Mouse (Mus musculus) naive thymus-derived CD4-positive, alpha-beta T cell, adult 5 months (primary cell): ENCODE data around the gene Prrg1. TPM values are rescaled to one million over a fixed set of nuclear protein-coding genes. Genes with fewer than 3 reads are reported as not detected.

Experiments
- polyA plus RNA-seq: library from polyadenylated mRNA; unstranded; fragments of 100-300 nt; shearing (Covaris generic); gene quantifications from one replicate; pipeline ENCODE4 v1.2.1, GENCODE M21; 2017

Gene Prrg1
- polyA plus RNA-seq: 6.0 TPM

DNA sequence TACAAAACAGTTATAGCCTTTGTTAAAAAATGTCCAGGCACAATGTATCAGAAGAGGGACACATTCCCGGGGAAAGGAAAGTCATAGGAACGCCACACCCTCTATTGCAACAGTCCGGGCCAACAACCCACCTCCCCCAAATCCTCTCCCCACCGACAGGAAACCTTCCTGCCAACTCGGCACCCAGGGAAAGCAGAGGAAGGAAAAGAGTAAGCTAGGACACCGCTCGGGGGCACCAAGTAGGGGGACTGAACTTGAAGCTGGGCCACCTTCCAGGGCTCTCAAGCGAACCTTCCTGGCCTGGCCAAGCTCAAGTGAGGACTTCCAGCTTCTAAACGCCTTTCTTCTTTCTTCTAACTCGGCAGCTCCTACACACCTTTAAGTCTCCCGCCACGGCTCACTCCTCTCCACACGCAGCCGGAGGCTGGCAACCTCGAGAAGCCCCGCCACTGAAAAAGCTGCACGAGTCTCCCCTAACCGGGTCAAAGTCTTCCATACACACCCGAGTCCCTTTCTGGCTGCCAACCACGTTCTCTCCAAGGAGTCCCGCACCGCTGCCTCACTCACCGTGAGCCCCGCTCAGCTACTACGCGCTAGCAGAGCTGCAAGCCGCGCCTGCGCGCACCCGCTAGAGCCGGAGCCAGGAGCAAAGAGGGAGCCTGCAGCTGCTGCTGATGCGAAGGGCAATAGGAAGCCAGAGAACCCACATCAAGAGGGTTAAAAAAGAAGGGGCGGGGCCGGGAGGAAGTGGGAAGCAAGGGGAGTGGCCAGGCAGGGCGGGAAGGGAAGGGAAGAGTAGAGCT is at the start of gene Prrg1:
Prrg1 (minus strand) TSS at position 695 of the 803 bp plus-strand sequence.

Other genes with a start within 250 kb of the Prrg1 start
- gene 4930480E11Rik, start 214.3 kb downstream of the Prrg1 start, polyA plus RNA-seq: not detected
- gene Fam47c, start 153.9 kb upstream of the Prrg1 start, polyA plus RNA-seq: not detected